Mouse (Mus musculus) retina, postnatal 7 days (tissue): ENCODE data around the gene Ksr1.

Source experiments
- DNase-seq: peaks from one replicate; pipeline ENCODE4 v3.0.0-alpha.2; 2012; ENCODE audit warnings: low read depth, low spot score

The Ksr1 gene

GRCm38 (mm10) chr11:79126963-79127362 lies 19.2 kb downstream of the Ksr1 start:
- no peak for DNase-seq

GRCm38 (mm10) chr11:79125775-79126174 lies 20.4 kb downstream of the Ksr1 start:
- no peak for DNase-seq

GRCm38 (mm10) chr11:79122556-79122955 lies 23.7 kb downstream of the Ksr1 start:
- DNase-seq = no peak

DNA sequence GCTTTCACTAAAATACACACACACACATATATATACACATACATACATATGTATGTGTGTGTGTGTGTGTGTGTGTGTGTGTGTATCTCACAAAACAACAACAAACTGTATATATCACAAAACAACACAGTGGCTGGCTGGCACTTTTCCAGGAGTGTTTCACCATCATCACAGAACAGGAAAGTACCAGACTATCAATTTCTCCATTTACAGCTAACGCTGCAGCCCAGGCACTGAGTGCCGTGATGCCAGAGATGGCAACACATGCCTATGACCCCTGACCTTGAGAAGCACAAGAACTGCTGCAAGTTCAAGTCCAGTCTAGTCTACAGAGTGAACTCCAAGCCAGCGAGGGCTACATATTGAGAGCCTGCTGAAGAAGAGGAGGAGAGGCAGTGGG lies 26.1 kb downstream of the Ksr1 start:
- no peak for DNase-seq

DNA sequence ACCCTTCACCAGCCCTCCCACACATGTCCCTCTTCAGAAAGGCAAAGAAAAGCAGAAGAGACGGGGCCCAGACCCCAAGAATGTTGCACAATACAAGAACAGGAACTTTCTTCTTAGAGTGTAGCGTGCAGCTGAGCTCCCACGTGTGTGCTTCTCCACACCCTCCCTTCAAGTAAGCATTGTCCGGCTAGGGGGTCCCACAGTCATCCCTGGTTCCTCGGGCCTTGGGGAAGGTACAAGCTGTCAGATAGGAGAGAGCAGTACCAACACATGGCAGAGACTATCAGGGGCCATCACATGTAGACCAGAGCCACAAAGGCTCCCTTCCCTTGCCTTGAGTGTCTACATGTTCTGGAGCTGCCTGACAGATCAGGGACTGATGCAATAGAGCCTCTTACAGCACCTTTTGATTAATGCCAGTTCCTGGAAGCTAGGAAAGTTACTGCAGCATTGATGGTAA lies 27.3 kb downstream of the Ksr1 start:
- no peak for DNase-seq

GRCm38 (mm10) chr11:79116665-79117064 lies 29.5 kb downstream of the Ksr1 start:
- DNase-seq = no peak

- no peak for DNase-seq
These were observed 30.5 kb downstream of the Ksr1 start for GRCm38 (mm10) chr11:79115659-79116058.

- DNase-seq = no peak
These were observed 32.1 kb downstream of the Ksr1 start for GRCm38 (mm10) chr11:79114061-79114460.

GRCm38 (mm10) chr11:79113397-79113796 lies 32.8 kb downstream of the Ksr1 start:
- DNase-seq = no peak

GRCm38 (mm10) chr11:79112559-79113302 lies 33.5 kb downstream of the Ksr1 start:
- DNase-seq = no peak

- DNase-seq = no peak
These were observed 34.2 kb downstream of the Ksr1 start for GRCm38 (mm10) chr11:79111864-79112558.

DNA sequence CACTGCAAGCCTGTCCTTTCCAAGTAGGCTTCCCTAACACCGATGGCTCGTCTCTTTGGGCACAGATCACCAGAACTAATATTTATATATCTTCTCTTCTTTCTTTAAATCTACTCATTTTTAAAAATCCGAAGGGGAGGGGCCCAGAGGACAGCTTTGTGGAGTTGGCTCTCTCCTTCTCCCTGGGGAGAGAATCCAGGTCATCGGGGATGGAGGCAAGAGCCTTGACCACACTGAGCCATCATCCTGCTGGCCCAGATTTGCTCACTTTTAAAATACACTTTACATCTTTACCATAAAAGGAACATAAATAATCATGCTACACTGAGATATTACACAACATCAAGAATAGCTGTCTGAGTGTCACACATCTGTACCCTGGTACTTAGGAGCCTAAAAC lies 35.8 kb downstream of the Ksr1 start:
- no peak for DNase-seq

DNA sequence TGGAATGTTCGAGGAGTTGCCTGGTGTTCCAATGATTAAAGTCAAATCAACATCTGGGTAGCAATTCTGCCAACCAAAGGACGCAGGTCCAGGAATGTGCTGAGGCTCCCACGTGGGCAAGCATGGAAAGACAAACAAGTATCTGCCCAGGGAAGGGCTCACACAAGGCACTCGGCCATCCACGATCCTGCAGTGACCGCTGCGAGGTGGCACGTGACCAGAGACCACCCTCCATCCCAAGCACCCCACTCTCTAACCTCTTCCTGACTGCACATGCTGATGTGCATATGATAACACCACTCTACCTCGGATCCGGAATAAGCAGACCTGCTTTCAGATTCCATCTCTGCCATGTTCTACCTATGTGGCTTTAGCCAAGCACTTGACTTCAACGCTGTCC lies 38.3 kb downstream of the Ksr1 start:
- DNase-seq = no peak

- no peak for DNase-seq
These were observed 41.2 kb downstream of the Ksr1 start for GRCm38 (mm10) chr11:79104998-79105397.

GRCm38 (mm10) chr11:79104538-79104937 lies 41.7 kb downstream of the Ksr1 start:
- no peak for DNase-seq

- no peak for DNase-seq
These were observed 42.1 kb downstream of the Ksr1 start for GRCm38 (mm10) chr11:79104096-79104495.

GRCm38 (mm10) chr11:79103461-79103869 lies 42.7 kb downstream of the Ksr1 start:
- DNase-seq = no peak

- no peak for DNase-seq
These were observed 43.9 kb downstream of the Ksr1 start for GRCm38 (mm10) chr11:79102280-79102679.

GRCm38 (mm10) chr11:79101568-79101967 lies 44.6 kb downstream of the Ksr1 start:
- no peak for DNase-seq

- no peak for DNase-seq
These were observed 47.2 kb downstream of the Ksr1 start for GRCm38 (mm10) chr11:79099032-79099431.

- DNase-seq = no peak
These were observed 48.5 kb downstream of the Ksr1 start for GRCm38 (mm10) chr11:79097736-79098135.

DNA sequence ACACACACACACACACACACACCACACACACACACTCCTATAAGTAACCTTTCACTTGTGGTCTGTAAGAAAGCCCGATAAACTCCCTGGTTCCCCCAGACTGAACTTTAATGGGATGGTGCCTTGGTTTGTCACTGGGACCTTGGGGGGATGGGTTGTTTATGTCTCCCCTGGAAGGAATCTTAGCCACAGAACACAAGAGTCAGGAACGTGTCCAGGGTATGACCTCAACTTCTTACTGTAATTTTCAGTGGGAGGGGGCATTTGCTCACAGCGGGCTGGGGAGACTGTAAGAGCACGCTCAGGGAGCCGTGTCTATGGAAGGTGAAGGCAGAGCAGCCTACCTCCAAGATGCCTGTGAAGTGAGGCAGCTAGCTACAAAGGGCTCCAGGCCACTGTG lies 49.5 kb downstream of the Ksr1 start:
- DNase-seq = no peak

DNA sequence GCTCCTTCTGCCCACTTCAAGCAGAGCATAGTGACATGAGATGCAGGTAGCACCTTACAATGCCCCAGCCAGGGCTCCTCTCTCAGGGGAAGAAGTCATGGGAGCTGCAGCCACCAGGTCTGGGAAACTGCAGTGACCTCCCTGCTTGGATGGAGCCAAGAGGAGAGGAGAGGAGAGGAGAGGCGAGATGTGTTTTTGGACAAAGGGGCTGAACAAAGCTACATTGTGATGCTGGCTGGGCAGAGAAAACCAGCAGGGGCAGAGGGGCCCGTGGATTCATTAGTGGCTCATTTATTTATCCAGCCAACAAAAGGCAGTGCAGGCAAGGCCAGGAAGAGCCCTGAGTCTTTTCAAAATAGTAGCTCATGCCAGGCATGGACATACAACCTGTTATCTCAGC lies 50.5 kb downstream of the Ksr1 start:
- no peak for DNase-seq
